26 mouse cellular contexts compared by ENCODE assay signal in genomic region chr11:21875077-21875476, GRCm38 (mm10).
"Had no signal": no experiment of that assay in that cellular context is flagged by ENCODE, and none has a peak within 500 bp of the region (broad histone marks: within the 10 kb centered on the region; RNA-seq: fewer than 3 reads in every experiment).

No protein-coding gene starts in this region.

- H3K27ac ChIP-seq: gastrocnemius, adult 2 months; heart, embryonic 10.5 days; hindbrain, embryonic 10.5 days; hindbrain, embryonic 12.5 days; hindbrain, embryonic 14.5 days; intestine, embryonic 15.5 days; limb, embryonic 13.5 days; limb, embryonic 15.5 days; liver, embryonic 12.5 days; liver, embryonic 14.5 days had no signal

- ATAC-seq: hindbrain, embryonic 16.5 days; inflammation-experienced regulatory T-cells, adult 6 months; intestine, embryonic 15.5 days; intestine, postnatal 0 days; liver, embryonic 12.5 days had no signal

- H3K36me3 ChIP-seq: heart, embryonic 10.5 days; heart, embryonic 12.5 days; hindbrain, embryonic 10.5 days; hindbrain, embryonic 12.5 days; intestine, embryonic 15.5 days; limb, embryonic 13.5 days; limb, embryonic 15.5 days; liver, embryonic 12.5 days had no signal

- DNase-seq: gastrocnemius, adult 2 months; gastrocnemius, postnatal 10 days; gastrocnemius, postnatal 25 days; heart, adult 18-20 months; heart, postnatal 10 days; heart, postnatal 4 days; kidney, adult 18-20 months; kidney, adult 8-10 months; kidney, postnatal 10 days; kidney, postnatal 36 days; layer of hippocampus, adult 9-11 months; layer of hippocampus, postnatal 36 days; left cerebral cortex, postnatal 4 days had no signal

- H3K27me3 ChIP-seq: heart, embryonic 12.5 days; hindbrain, embryonic 12.5 days; intestine, embryonic 15.5 days; limb, embryonic 13.5 days; limb, embryonic 15.5 days; liver, embryonic 12.5 days had no signal

- H3K4me1 ChIP-seq: heart, embryonic 10.5 days; heart, embryonic 12.5 days; hindbrain, embryonic 10.5 days; hindbrain, embryonic 12.5 days; intestine, embryonic 15.5 days; limb, embryonic 13.5 days; limb, embryonic 15.5 days; liver, embryonic 12.5 days had no signal

- H3K4me2 ChIP-seq: heart, embryonic 12.5 days; hindbrain, embryonic 12.5 days; hindbrain, embryonic 14.5 days; intestine, embryonic 15.5 days; limb, embryonic 13.5 days; limb, embryonic 15.5 days; liver, embryonic 12.5 days had no signal

- H3K9ac ChIP-seq: heart, embryonic 12.5 days; hindbrain, embryonic 12.5 days; hindbrain, embryonic 14.5 days; intestine, embryonic 15.5 days; limb, embryonic 13.5 days; limb, embryonic 15.5 days; liver, embryonic 12.5 days; liver, embryonic 14.5 days had no signal

- H3K4me3 ChIP-seq: gastrocnemius, adult 2 months; heart, embryonic 10.5 days; heart, embryonic 12.5 days; hindbrain, embryonic 10.5 days; hindbrain, embryonic 12.5 days; intestine, embryonic 15.5 days; limb, embryonic 13.5 days; limb, embryonic 15.5 days; liver, embryonic 12.5 days had no signal

- H3K9me3 ChIP-seq: heart, embryonic 10.5 days; heart, embryonic 12.5 days; hindbrain, embryonic 12.5 days; intestine, embryonic 15.5 days; limb, embryonic 13.5 days; limb, embryonic 15.5 days; liver, embryonic 12.5 days had no signal
